ENCODE assay signal across 9 mouse cellular contexts in genomic region chr3:106789930-106790329, GRCm38 (mm10). TPM values are rescaled to one million over a fixed set of nuclear protein-coding genes. Genes with fewer than 3 reads are reported as not detected.
DNase-seq lines count a peak whose midpoint lies in the region; ATAC-seq and TF ChIP-seq lines count a peak whose summit lies in the region.
"Had no signal": no experiment of that assay in that cellular context is flagged by ENCODE, and none has a peak within 500 bp of the region (broad histone marks: within the 10 kb centered on the region; RNA-seq: fewer than 3 reads in every experiment).

TSS of gene Cd53 (minus strand) at chr3:106790149.

- no peak within 1 kb of the TSS for H3K27ac ChIP-seq in kidney, postnatal 0 days
- no peak within 1 kb of the TSS for H3K27ac ChIP-seq in kidney, embryonic 14.5 days (ENCODE audit: low read depth, low read length)
- H3K27ac ChIP-seq in liver, adult 2 months (replicated peaks; ENCODE audit: insufficient read depth, low read depth, low read length): no peak within 1 kb of the TSS
- H3K27ac ChIP-seq: midbrain, embryonic 12.5 days had no signal

- no peaks in the 10 kb centered on the region for H3K9me3 ChIP-seq in kidney, postnatal 0 days (replicated peaks; ENCODE audit: low read length)
- no peaks in the 10 kb centered on the region for H3K9me3 ChIP-seq in kidney, embryonic 14.5 days (ENCODE audit: control insufficient read depth, low read length)
- H3K9me3 ChIP-seq: midbrain, embryonic 12.5 days had no signal

- no peak for ATAC-seq in kidney, postnatal 0 days (replicated peaks; ENCODE audit: low FRiP score, low read depth)
- no peak for ATAC-seq in kidney, embryonic 14.5 days (ENCODE audit: low FRiP score, low TSS enrichment)
- peak; percentile 89 for ATAC-seq in neutrophil, adult 5-6 weeks (ENCODE audit: extremely low read depth, insufficient number of reproducible peaks, low FRiP score, poor library complexity, severe bottlenecking)

- H3K4me1 ChIP-seq in kidney, postnatal 0 days (replicated peaks; ENCODE audit: insufficient read depth, low read length): no peaks in the 10 kb centered on the region
- no peaks in the 10 kb centered on the region for H3K4me1 ChIP-seq in kidney, embryonic 14.5 days (ENCODE audit: control insufficient read depth, insufficient read depth, low read length)
- no peaks in the 10 kb centered on the region for H3K4me1 ChIP-seq in liver, adult 2 months (ENCODE audit: control insufficient read depth, insufficient read depth, low read length)
- H3K4me1 ChIP-seq: midbrain, embryonic 12.5 days had no signal

- no peak within 1 kb of the TSS for H3K4me2 ChIP-seq in kidney, postnatal 0 days (ENCODE audit: low read length)
- no peak within 1 kb of the TSS for H3K4me2 ChIP-seq in kidney, embryonic 14.5 days (replicated peaks; ENCODE audit: low read depth, low read length)
- H3K4me2 ChIP-seq: midbrain, embryonic 12.5 days had no signal

- no peak within 1 kb of the TSS for H3K9ac ChIP-seq in kidney, postnatal 0 days (ENCODE audit: low read depth, low read length)
- H3K9ac ChIP-seq in kidney, embryonic 14.5 days (ENCODE audit: low read depth, low read length): no peak within 1 kb of the TSS
- H3K9ac ChIP-seq in liver, adult 2 months (ENCODE audit: low read depth, low read length): no peak within 1 kb of the TSS
- H3K9ac ChIP-seq: midbrain, embryonic 12.5 days had no signal

- 68% methylated on average over 2 of the region's 2 CpGs for WGBS in kidney, postnatal 0 days
- WGBS in kidney, embryonic 14.5 days: 73% methylated on average over 2 of the region's 2 CpGs
- WGBS in liver, adult 2 months: 67% methylated on average over 2 of the region's 2 CpGs

- no peaks in the 10 kb centered on the region for H3K79me2 ChIP-seq in liver, adult 2 months (ENCODE audit: control insufficient read depth, insufficient read depth, low read length)

- no peak for TF ChIP-seq CTCF in kidney, postnatal 0 days (IDR thresholded peaks at IDR 0.05; ENCODE audit: low read depth)
- no peak for TF ChIP-seq CTCF in liver, adult 2 months (IDR thresholded peaks at IDR 0.05; ENCODE audit: low read depth, low read length)

- no peaks in the 10 kb centered on the region for H3K27me3 ChIP-seq in kidney, postnatal 0 days (ENCODE audit: insufficient read depth, low read length)
- H3K27me3 ChIP-seq in kidney, embryonic 14.5 days (ENCODE audit: control insufficient read depth, insufficient read depth, low read length): no peaks in the 10 kb centered on the region
- no peaks in the 10 kb centered on the region for H3K27me3 ChIP-seq in liver, adult 2 months (ENCODE audit: control insufficient read depth, insufficient read depth, low read length)
- H3K27me3 ChIP-seq: midbrain, embryonic 12.5 days had no signal

- no peaks in the 10 kb centered on the region for H3K36me3 ChIP-seq in kidney, postnatal 0 days (ENCODE audit: insufficient read depth, low read length)
- H3K36me3 ChIP-seq in kidney, embryonic 14.5 days (ENCODE audit: control insufficient read depth, insufficient read depth, low read length): no peaks in the 10 kb centered on the region
- H3K36me3 ChIP-seq in liver, adult 2 months (ENCODE audit: control insufficient read depth, insufficient read depth, low read length): no peaks in the 10 kb centered on the region
- H3K36me3 ChIP-seq: midbrain, embryonic 12.5 days had no signal

- no peak for TF ChIP-seq POLR2A in liver, adult 2 months (IDR thresholded peaks at IDR 0.05; ENCODE audit: extremely low read depth, insufficient read depth, low read length)

- H3K4me3 ChIP-seq in kidney, postnatal 0 days (replicated peaks; ENCODE audit: low read depth, low read length): no peak within 1 kb of the TSS
- no peak within 1 kb of the TSS for H3K4me3 ChIP-seq in kidney, embryonic 14.5 days (ENCODE audit: low read length)
- H3K4me3 ChIP-seq in liver, adult 2 months (ENCODE audit: insufficient read depth, low read depth, low read length): peak within 1 kb of the TSS; percentile 38; the same call in 1 of the 2 replicates
- H3K4me3 ChIP-seq: midbrain, embryonic 12.5 days had no signal

- DNase-seq in kidney, postnatal 0 days (ENCODE audit: low spot score): peak; percentile 2
- peak; percentile 79 for DNase-seq in T-cell, adult 2 months (ENCODE audit: low spot score)
- peak; percentile 43 for DNase-seq in liver, adult 2 months (ENCODE audit: extremely low read depth, low read depth, low spot score)
- no peak for DNase-seq in retina, embryonic 14.5 days (ENCODE audit: low spot score)
- no peak for DNase-seq in testis, postnatal 10 days (ENCODE audit: low spot score)
- DNase-seq in right cerebral cortex, postnatal 36 days (ENCODE audit: low spot score in 2 of 2): no peak

RNA-seq across cellular contexts. Expression of gene Cd53, which starts in this region (rescaled TPM):
- 6.5 and 7.6 TPM in 2 replicates for polyA plus RNA-seq in kidney, postnatal 0 days (2015; fragmentation: Nextera tagmentation; extraction: Ambion mirVana)
- 4.2 and 4.5 TPM in 2 replicates for polyA plus RNA-seq in kidney, embryonic 14.5 days (2014; fragmentation: Nextera tagmentation; extraction: Ambion mirVana)
- 13.0 and 14.2 TPM in 2 replicates for total RNA-seq in liver, adult 2 months (2014; rRNA removed)
- 1.5 and 3.0 TPM in 2 replicates for polyA plus RNA-seq in liver, adult 2 months (2012; rRNA removed)
- total RNA-seq in neutrophil, adult 5-6 weeks (2017): 742 and 854 TPM in 2 replicates

Comparison
In these comparisons a context has a peak if more than half of its experiments do, and no peak if none do; other contexts are left out.
1. RNA of gene Cd53 (total RNA-seq): 742 to 854 TPM in neutrophil, adult 5-6 weeks; 13.0 to 14.2 TPM in liver, adult 2 months; every median in the first group is over 10 times any median in the second.
2. DNase-seq: peak in kidney, postnatal 0 days (single experiment), T-cell, adult 2 months (single experiment) and liver, adult 2 months (single experiment); none in retina, embryonic 14.5 days (single experiment), testis, postnatal 10 days (single experiment) and right cerebral cortex, postnatal 36 days (0 of 2).